Mouse (Mus musculus) erythroblast, embryonic 14.5 days (primary cell): ENCODE data around the gene Btrc.

Experiments
- GATA1 ChIP-seq: IDR thresholded peaks from 2 replicates; pipeline ENCODE4 v1.6.1; 2012; ENCODE audit warnings: low read length, inconsistent platforms, mixed read lengths
- TAL1 ChIP-seq: IDR thresholded peaks from 3 replicates; pipeline ENCODE4 v1.6.1; 2012; ENCODE audit warnings: low read length, inconsistent platforms, mixed read lengths

DNA sequence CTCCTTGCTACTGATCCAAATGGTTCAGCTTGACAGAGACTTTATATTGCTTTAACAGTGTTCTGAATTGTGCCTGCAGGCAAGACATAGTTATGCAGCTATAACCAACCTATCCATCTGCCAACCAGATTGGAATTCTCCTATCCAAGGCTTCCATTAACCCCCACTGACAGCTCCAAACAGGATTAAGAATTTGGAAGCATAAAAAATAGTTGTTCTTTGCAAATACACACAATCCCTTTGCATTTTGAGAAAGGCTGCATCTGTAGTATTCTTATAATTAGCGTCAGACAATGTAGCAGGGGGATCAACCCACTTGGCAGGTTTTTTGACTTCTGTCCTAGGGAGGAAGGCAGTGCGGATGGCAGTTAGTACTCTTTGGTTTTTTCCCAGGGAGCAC lies 83.7 kb downstream of the Btrc start:
- TF ChIP-seq GATA1 (no peak), TAL1 (no peak)
